Mouse (Mus musculus) monocyte, adult 5-6 weeks (primary cell): ENCODE data around the gene Prickle4. TPM values are rescaled to one million over a fixed set of nuclear protein-coding genes. Genes with fewer than 3 reads are reported as not detected.
A peak's percentile ranks its signal among the peaks of the same experiment; 100 is the strongest.

ENCODE experiments used
- ATAC-seq: fragments of 153-309, 156-312 bp; replicated peaks from 2 replicates; pipeline ENCODE4 v1.8.0; 2017; ENCODE audit warnings: mild to moderate bottlenecking; ENCODE audit not compliant: low TSS enrichment, insufficient number of reproducible peaks, severe bottlenecking, poor library complexity, low FRiP score
- total RNA-seq: library from RNA; stranded (forward); fragments of 200-1000, 200-491, 200-594 nt; gene quantifications from 3 replicates; pipeline ENCODE4 v1.2.3, GENCODE M21; 2017

Prickle4 gene
- total RNA-seq, 1 experiment from 2014 or later = not detected

- no peak for ATAC-seq
Measured at GRCm38 (mm10) chr17:47710036-47710435, 15.5 kb upstream of the Prickle4 start.

GRCm38 (mm10) chr17:47708972-47709371 lies 14.4 kb upstream of the Prickle4 start:
- ATAC-seq = no peak

- ATAC-seq = no peak
Measured at GRCm38 (mm10) chr17:47707961-47708360, 13.4 kb upstream of the Prickle4 start.

GRCm38 (mm10) chr17:47706196-47706595 lies 11.7 kb upstream of the Prickle4 start:
- no peak for ATAC-seq

- ATAC-seq = no peak
Measured at GRCm38 (mm10) chr17:47704692-47705091, 10.2 kb upstream of the Prickle4 start.

GRCm38 (mm10) chr17:47703556-47703955 lies 9.0 kb upstream of the Prickle4 start:
- no peak for ATAC-seq

GRCm38 (mm10) chr17:47702548-47703345 lies 8.2 kb upstream of the Prickle4 start:
- no peak for ATAC-seq

GRCm38 (mm10) chr17:47701793-47702192 lies 7.3 kb upstream of the Prickle4 start:
- ATAC-seq = no peak

- no peak for ATAC-seq
Measured at GRCm38 (mm10) chr17:47699055-47699454, 4.5 kb upstream of the Prickle4 start.

- ATAC-seq = no peak
Measured at GRCm38 (mm10) chr17:47698156-47698555, 3.6 kb upstream of the Prickle4 start.

- ATAC-seq = no peak
Measured at GRCm38 (mm10) chr17:47695337-47695710, 788 bp upstream of the Prickle4 start.

- no peak for ATAC-seq
Measured at GRCm38 (mm10) chr17:47694442-47694502, 264 bp downstream of the Prickle4 start, which contains the start of gene Gm21981. Gm21981 (minus strand) TSS chr17:47694455.

- no peak for ATAC-seq
Measured at GRCm38 (mm10) chr17:47693671-47694441, 680 bp downstream of the Prickle4 start.

GRCm38 (mm10) chr17:47691650-47692049 lies 2.9 kb downstream of the Prickle4 start:
- no peak for ATAC-seq

- no peak for ATAC-seq
Measured at GRCm38 (mm10) chr17:47689894-47690293, 4.6 kb downstream of the Prickle4 start.

- ATAC-seq = peak; percentile 7; the same call in 1 of the 2 replicates
Measured at GRCm38 (mm10) chr17:47688608-47689575, 5.6 kb downstream of the Prickle4 start, which contains the start of gene Frs3. Frs3 (plus strand) TSS chr17:47689030.

GRCm38 (mm10) chr17:47688344-47688607 lies 6.3 kb downstream of the Prickle4 start, which contains the start of gene Tomm6:
Tomm6 (minus strand) TSS chr17:47688386.
- no peak for ATAC-seq

GRCm38 (mm10) chr17:47687409-47688343 lies 6.9 kb downstream of the Prickle4 start:
- peak; percentile 90 for ATAC-seq
